Mouse (Mus musculus) testis, adult 2 months (tissue): ENCODE results near the gene Fam173a.

ENCODE experiments used
- CTCF ChIP-seq: fragments of 200-500 bp; IDR thresholded peaks from 2 replicates; pipeline ENCODE4 v1.5.1; 2012; ENCODE audit warnings: low read depth, mild to moderate bottlenecking, inconsistent platforms, low read length, moderate library complexity; ENCODE audit not compliant: control insufficient read depth, insufficient read depth, insufficient replicate concordance
- POLR2A ChIP-seq: fragments of 200-500 bp; IDR thresholded peaks from 2 replicates; pipeline ENCODE4 v1.6.1; 2012; ENCODE audit warnings: low read depth, mild to moderate bottlenecking, inconsistent platforms, low read length, moderate library complexity; ENCODE audit not compliant: control insufficient read depth

DNA sequence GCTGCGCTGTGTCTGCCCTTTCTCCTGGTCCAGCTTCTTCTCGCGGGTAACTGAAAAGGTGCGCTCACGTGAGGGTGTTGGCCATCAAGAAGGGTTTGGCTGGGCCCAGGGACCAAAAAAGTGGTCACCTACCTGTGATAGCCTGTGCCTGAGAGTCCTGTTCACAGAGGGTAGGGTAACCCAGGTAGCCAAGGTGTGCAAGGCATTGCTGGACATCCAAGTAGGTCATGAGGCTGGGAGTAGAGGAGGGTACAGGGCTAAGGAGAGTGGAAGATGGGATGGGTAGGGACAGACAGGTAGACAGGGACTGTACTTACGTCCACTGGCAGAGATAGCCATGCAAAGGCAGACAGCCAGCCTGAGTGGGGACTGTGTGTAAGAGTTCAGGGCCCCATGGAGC lies 47.8 kb upstream of the Fam173a start:
- TF ChIP-seq CTCF (no peak), POLR2A (no peak)
